Mouse (Mus musculus): ENCODE data around the gene Zdhhc19. TPM values are rescaled to one million over a fixed set of nuclear protein-coding genes. Genes with fewer than 3 reads are reported as not detected.
A peak's percentile ranks its signal among the peaks of the same experiment; 100 is the strongest.

Gene Zdhhc19
- polyA plus RNA-seq, 1 experiment from 2014 or later = not detected

- Histone ChIP-seq H3K9me3 (replicated peaks) (no peaks in the 10 kb centered on the region), H3K9ac (no peak overlapping the region), H3K27ac (no peak overlapping the region), H3K36me3 (no peaks in the 10 kb centered on the region), H3K4me2 (no peak overlapping the region), H3K4me1 (peaks cover 2% of the 10 kb centered on the region), H3K4me3 (replicated peaks) (no peak overlapping the region), H3K27me3 (no peaks in the 10 kb centered on the region)
- no peak for ATAC-seq (replicated peaks; ENCODE audit: low FRiP score)
- 81% methylated on average over 3 of the region's 3 CpGs for WGBS
These were observed 47.4 kb downstream of the Zdhhc19 start for GRCm38 (mm10) chr16:32543422-32543821.

GRCm38 (mm10) chr16:32547156-32548068 is 51.3 kb downstream of the Zdhhc19 start:
- Histone ChIP-seq H3K36me3 (no peaks in the 10 kb centered on the region), H3K4me1 (peaks cover 7% of the 10 kb centered on the region), H3K4me2 (no peak overlapping the region), H3K4me3 (replicated peaks) (no peak overlapping the region), H3K9ac (no peak overlapping the region), H3K9me3 (replicated peaks) (no peaks in the 10 kb centered on the region), H3K27ac (no peak overlapping the region), H3K27me3 (no peaks in the 10 kb centered on the region)
- no peak for ATAC-seq (replicated peaks; ENCODE audit: low FRiP score)
- 38% methylated on average over 10 of the region's 10 CpGs for WGBS

GRCm38 (mm10) chr16:32550084-32550483 is 54.0 kb downstream of the Zdhhc19 start:
- Histone ChIP-seq H3K4me3 (replicated peaks) (no peak overlapping the region), H3K36me3 (no peaks in the 10 kb centered on the region), H3K4me1 (peaks cover 7% of the 10 kb centered on the region), H3K27me3 (no peaks in the 10 kb centered on the region), H3K4me2 (no peak overlapping the region), H3K9me3 (replicated peaks) (no peaks in the 10 kb centered on the region), H3K27ac (no peak overlapping the region), H3K9ac (no peak overlapping the region)
- WGBS = 86% methylated on average over 4 of the region's 4 CpGs
- ATAC-seq (replicated peaks; ENCODE audit: low FRiP score) = no peak

GRCm38 (mm10) chr16:32550487-32550886 is 54.4 kb downstream of the Zdhhc19 start:
- no peaks in the 10 kb centered on the region for H3K9me3 ChIP-seq (replicated peaks)
- H3K36me3 ChIP-seq = no peaks in the 10 kb centered on the region
- no peak overlapping the region for H3K4me2 ChIP-seq
- H3K27me3 ChIP-seq = no peaks in the 10 kb centered on the region
- no peak for ATAC-seq (replicated peaks; ENCODE audit: low FRiP score)
- H3K4me3 ChIP-seq (replicated peaks) = no peak overlapping the region
- H3K4me1 ChIP-seq = peaks cover 7% of the 10 kb centered on the region
- no peak overlapping the region for H3K27ac ChIP-seq
- H3K9ac ChIP-seq = no peak overlapping the region
- WGBS = 83% methylated on average over 5 of the region's 5 CpGs

GRCm38 (mm10) chr16:32551346-32551747 is 55.3 kb downstream of the Zdhhc19 start:
- Histone ChIP-seq H3K9ac (no peak overlapping the region), H3K36me3 (no peaks in the 10 kb centered on the region), H3K27ac (peak overlapping the region; percentile 37; the same call in 1 of the 2 replicates), H3K4me2 (no peak overlapping the region), H3K4me3 (replicated peaks) (no peak overlapping the region), H3K4me1 (peaks cover 7% of the 10 kb centered on the region), H3K9me3 (replicated peaks) (no peaks in the 10 kb centered on the region), H3K27me3 (no peaks in the 10 kb centered on the region)
- 44% methylated on average over 2 of the region's 2 CpGs for WGBS
- ATAC-seq (replicated peaks; ENCODE audit: low FRiP score) = peak; percentile 91

- no peak overlapping the region for H3K4me2 ChIP-seq
- no peaks in the 10 kb centered on the region for H3K36me3 ChIP-seq
- 77% methylated on average over 3 of the region's 3 CpGs for WGBS
- H3K27me3 ChIP-seq = no peaks in the 10 kb centered on the region
- H3K9me3 ChIP-seq (replicated peaks) = no peaks in the 10 kb centered on the region
- no peak overlapping the region for H3K4me3 ChIP-seq (replicated peaks)
- ATAC-seq (replicated peaks; ENCODE audit: low FRiP score) = no peak
- H3K27ac ChIP-seq = no peak overlapping the region
- peaks cover 7% of the 10 kb centered on the region for H3K4me1 ChIP-seq
- H3K9ac ChIP-seq = no peak overlapping the region
These were observed 59.5 kb downstream of the Zdhhc19 start for GRCm38 (mm10) chr16:32555588-32555987.

- Histone ChIP-seq H3K27me3 (no peaks in the 10 kb centered on the region), H3K4me1 (no peaks in the 10 kb centered on the region), H3K4me3 (replicated peaks) (no peak overlapping the region), H3K9ac (no peak overlapping the region), H3K9me3 (replicated peaks) (no peaks in the 10 kb centered on the region), H3K36me3 (no peaks in the 10 kb centered on the region), H3K4me2 (no peak overlapping the region), H3K27ac (no peak overlapping the region)
- 73% methylated on average over 4 of the region's 4 CpGs for WGBS
- ATAC-seq (replicated peaks; ENCODE audit: low FRiP score) = no peak
These were observed 63.4 kb downstream of the Zdhhc19 start for GRCm38 (mm10) chr16:32559493-32559892.

- no peaks in the 10 kb centered on the region for H3K4me1 ChIP-seq
- H3K9ac ChIP-seq = no peak overlapping the region
- no peak overlapping the region for H3K4me3 ChIP-seq (replicated peaks)
- H3K4me2 ChIP-seq = no peak overlapping the region
- H3K27me3 ChIP-seq = no peaks in the 10 kb centered on the region
- ATAC-seq (replicated peaks; ENCODE audit: low FRiP score) = no peak
- no peaks in the 10 kb centered on the region for H3K36me3 ChIP-seq
- no peak overlapping the region for H3K27ac ChIP-seq
- WGBS = 56% methylated on average over 5 of the region's 5 CpGs
- no peaks in the 10 kb centered on the region for H3K9me3 ChIP-seq (replicated peaks)
These were observed 67.2 kb downstream of the Zdhhc19 start for GRCm38 (mm10) chr16:32563056-32563793.

GRCm38 (mm10) chr16:32567282-32567681 is 71.2 kb downstream of the Zdhhc19 start:
- no peak overlapping the region for H3K9ac ChIP-seq
- H3K4me1 ChIP-seq = no peaks in the 10 kb centered on the region
- no peaks in the 10 kb centered on the region for H3K27me3 ChIP-seq
- H3K27ac ChIP-seq = no peak overlapping the region
- no peak overlapping the region for H3K4me3 ChIP-seq (replicated peaks)
- no peak for ATAC-seq (replicated peaks; ENCODE audit: low FRiP score)
- 55% methylated on average over 4 of the region's 4 CpGs for WGBS
- H3K4me2 ChIP-seq = no peak overlapping the region
- H3K9me3 ChIP-seq (replicated peaks) = no peaks in the 10 kb centered on the region
- H3K36me3 ChIP-seq = no peaks in the 10 kb centered on the region

GRCm38 (mm10) chr16:32568401-32568800 is 72.3 kb downstream of the Zdhhc19 start:
- no peaks in the 10 kb centered on the region for H3K36me3 ChIP-seq
- H3K27ac ChIP-seq = no peak overlapping the region
- H3K9ac ChIP-seq = no peak overlapping the region
- no peak overlapping the region for H3K4me2 ChIP-seq
- no peak overlapping the region for H3K4me3 ChIP-seq (replicated peaks)
- H3K27me3 ChIP-seq = no peaks in the 10 kb centered on the region
- 64% methylated on average over 6 of the region's 6 CpGs for WGBS
- no peaks in the 10 kb centered on the region for H3K9me3 ChIP-seq (replicated peaks)
- H3K4me1 ChIP-seq = no peaks in the 10 kb centered on the region
- ATAC-seq (replicated peaks; ENCODE audit: low FRiP score) = no peak

- Histone ChIP-seq H3K27ac (no peak overlapping the region), H3K9ac (no peak overlapping the region), H3K36me3 (no peaks in the 10 kb centered on the region), H3K27me3 (no peaks in the 10 kb centered on the region), H3K4me3 (replicated peaks) (no peak overlapping the region), H3K9me3 (replicated peaks) (no peaks in the 10 kb centered on the region), H3K4me1 (no peaks in the 10 kb centered on the region), H3K4me2 (no peak overlapping the region)
- no peak for ATAC-seq (replicated peaks; ENCODE audit: low FRiP score)
- 91% methylated on average over 3 of the region's 3 CpGs for whole genome bisulfite sequencing
These were observed 74.0 kb downstream of the Zdhhc19 start for GRCm38 (mm10) chr16:32570042-32570441.

- H3K27me3 ChIP-seq = no peaks in the 10 kb centered on the region
- no peak for ATAC-seq (replicated peaks; ENCODE audit: low FRiP score)
- no peaks in the 10 kb centered on the region for H3K9me3 ChIP-seq (replicated peaks)
- H3K4me3 ChIP-seq (replicated peaks) = no peak overlapping the region
- no peak overlapping the region for H3K4me2 ChIP-seq
- H3K27ac ChIP-seq = no peak overlapping the region
- H3K9ac ChIP-seq = no peak overlapping the region
- no peaks in the 10 kb centered on the region for H3K4me1 ChIP-seq
- no peaks in the 10 kb centered on the region for H3K36me3 ChIP-seq
- 85% methylated on average over 4 of the region's 4 CpGs for WGBS
These were observed 76.5 kb downstream of the Zdhhc19 start for GRCm38 (mm10) chr16:32572528-32572927.

Measured in kidney, embryonic 15.5 days (tissue).